Mouse (Mus musculus) kidney, embryonic 14.5 days (tissue): ENCODE results near the gene Nwd1. TPM values are rescaled to one million over a fixed set of nuclear protein-coding genes. Genes with fewer than 3 reads are reported as not detected.

Experiments
- ATAC-seq: fragments of 200-750 bp; cut with Nextera tagmentation; 2 replicates; pipeline ENCODE4 v1.8.0; 2017; ENCODE audit warnings: moderate number of reproducible peaks, mild to moderate bottlenecking, moderate TSS enrichment, moderate library complexity; ENCODE audit not compliant: low FRiP score, low TSS enrichment
- H3K27ac ChIP-seq: fragments of 300-500 bp; sonication (generic); 2 replicates; pipeline ENCODE4 v1.5.1; 2014; ENCODE audit warnings: low read depth, mild to moderate bottlenecking, low read length, moderate library complexity, mixed read lengths
- H3K27me3 ChIP-seq: fragments of 300-500 bp; sonication (generic); 2 replicates; pipeline ENCODE4 v1.6.1; 2014; ENCODE audit warnings: mild to moderate bottlenecking, low read length; ENCODE audit not compliant: control insufficient read depth, insufficient read depth
- H3K36me3 ChIP-seq: fragments of 300-500 bp; sonication (generic); 2 replicates; pipeline ENCODE4 v1.6.1; 2014; ENCODE audit warnings: low read length, mixed read lengths; ENCODE audit not compliant: control insufficient read depth, insufficient read depth
- H3K4me1 ChIP-seq: fragments of 300-500 bp; sonication (generic); 2 replicates; pipeline ENCODE4 v1.6.1; 2014; ENCODE audit warnings: low read length, mixed read lengths; ENCODE audit not compliant: control insufficient read depth, insufficient read depth
- H3K4me2 ChIP-seq: fragments of 300-500 bp; sonication (generic); replicated peaks from 2 replicates; pipeline ENCODE4 v1.6.1; 2014; ENCODE audit warnings: low read depth, mild to moderate bottlenecking, low read length
- H3K4me3 ChIP-seq: fragments of 300-500 bp; sonication (generic); 2 replicates; pipeline ENCODE4 v1.5.1; 2014; ENCODE audit warnings: mild to moderate bottlenecking, low read length
- H3K9ac ChIP-seq: fragments of 300-500 bp; sonication (generic); 2 replicates; pipeline ENCODE4 v1.6.1; 2014; ENCODE audit warnings: low read depth, mild to moderate bottlenecking, low read length, moderate library complexity
- H3K9me3 ChIP-seq: fragments of 300-500 bp; sonication (generic); 2 replicates; pipeline ENCODE4 v1.6.1; 2016; ENCODE audit warnings: low read length; ENCODE audit not compliant: control insufficient read depth
- WGBS: fragments of 180-500 bp; shearing (Covaris S2); extraction: QIAGEN DNeasy Blood & Tissue Kit; methylation state at CpG from one replicate; pipeline ENCODE4 v1.1.7; 2014; 5-methylcytosine and 5-hydroxymethylcytosine counted together
- polyA plus RNA-seq: library from polyadenylated mRNA; unstranded; fragments of >200 nt; fragmentation: Nextera tagmentation; extraction: Ambion mirVana; gene quantifications from 2 replicates; pipeline ENCODE4 v1.2.1, GENCODE M21; 2014

Gene Nwd1
- polyA plus RNA-seq, 1 experiment from 2014 or later, result not detected

- Histone ChIP-seq H3K9me3 (no peaks in the 10 kb centered on the region), H3K27me3 (no peaks in the 10 kb centered on the region), H3K9ac (no peak overlapping the region), H3K36me3 (peaks cover 89% of the 10 kb centered on the region), H3K4me1 (no peaks in the 10 kb centered on the region), H3K27ac (no peak overlapping the region), H3K4me3 (no peak overlapping the region), H3K4me2 (no peak overlapping the region)
- WGBS, result 88% methylated on average over 3 of the region's 3 CpGs
- ATAC-seq, result no peak
Measured at GRCm38 (mm10) chr8:72752289-72752688, 105.8 kb downstream of the Nwd1 start.

DNA sequence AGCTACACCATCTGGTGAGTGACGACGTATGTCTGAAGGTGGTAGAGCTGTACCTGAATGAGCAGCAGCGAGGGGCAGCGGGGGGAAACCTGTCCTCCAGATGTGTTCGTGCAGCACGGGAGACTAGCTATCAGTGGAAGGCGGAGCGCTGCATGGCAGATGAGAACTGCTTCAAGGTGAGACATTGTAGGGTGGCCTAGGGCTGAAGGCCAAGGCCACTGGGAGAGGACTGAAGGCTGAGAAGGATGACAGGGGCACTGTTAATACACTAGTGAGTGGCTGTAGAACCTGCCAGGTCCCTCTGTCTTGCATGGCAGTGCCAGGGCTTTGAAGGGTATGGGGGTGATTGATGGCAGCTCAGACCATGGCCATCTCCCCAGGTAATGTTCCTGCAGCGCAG, 106.7 kb downstream of the Nwd1 start:
- Histone ChIP-seq H3K27ac (no peak overlapping the region), H3K4me2 (no peak overlapping the region), H3K9me3 (no peaks in the 10 kb centered on the region), H3K36me3 (peaks cover 89% of the 10 kb centered on the region), H3K9ac (no peak overlapping the region), H3K27me3 (no peaks in the 10 kb centered on the region), H3K4me1 (no peaks in the 10 kb centered on the region), H3K4me3 (no peak overlapping the region)
- no peak for ATAC-seq
- 97% methylated on average over 9 of the region's 9 CpGs for WGBS

GRCm38 (mm10) chr8:72753781-72754180, 107.3 kb downstream of the Nwd1 start:
- H3K27me3 ChIP-seq, result no peaks in the 10 kb centered on the region
- no peaks in the 10 kb centered on the region for H3K9me3 ChIP-seq
- no peak overlapping the region for H3K9ac ChIP-seq
- peaks cover 86% of the 10 kb centered on the region for H3K36me3 ChIP-seq
- H3K27ac ChIP-seq, result no peak overlapping the region
- H3K4me3 ChIP-seq, result no peak overlapping the region
- 92% methylated on average over 2 of the region's 2 CpGs for WGBS
- H3K4me1 ChIP-seq, result no peaks in the 10 kb centered on the region
- ATAC-seq, result no peak
- no peak overlapping the region for H3K4me2 ChIP-seq

DNA sequence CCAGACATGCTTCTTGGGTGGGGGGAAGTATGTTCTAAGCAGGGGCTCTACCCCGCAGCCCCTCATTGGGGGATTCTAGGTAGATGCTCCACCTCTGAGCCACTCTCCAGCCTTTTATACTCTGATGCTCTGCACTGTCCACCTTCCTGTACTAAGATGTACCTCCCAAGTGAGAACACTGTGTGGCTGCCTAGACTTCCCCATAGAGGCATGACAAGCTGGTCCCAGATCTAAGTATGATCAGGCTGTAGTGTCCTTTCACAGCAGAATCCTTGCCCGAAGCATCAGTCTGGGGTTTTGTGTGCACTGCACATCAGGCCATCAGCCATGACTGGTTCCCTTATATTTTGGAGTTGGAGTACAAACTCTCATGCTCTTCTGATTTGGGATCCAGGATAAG, 109.5 kb downstream of the Nwd1 start:
- WGBS, result 98% methylated on average over 2 of the region's 2 CpGs
- Histone ChIP-seq H3K27ac (no peak overlapping the region), H3K4me3 (no peak overlapping the region), H3K9ac (no peak overlapping the region), H3K36me3 (peaks cover 64% of the 10 kb centered on the region), H3K9me3 (no peaks in the 10 kb centered on the region), H3K4me1 (no peaks in the 10 kb centered on the region), H3K4me2 (no peak overlapping the region), H3K27me3 (no peaks in the 10 kb centered on the region)
- ATAC-seq, result no peak

DNA sequence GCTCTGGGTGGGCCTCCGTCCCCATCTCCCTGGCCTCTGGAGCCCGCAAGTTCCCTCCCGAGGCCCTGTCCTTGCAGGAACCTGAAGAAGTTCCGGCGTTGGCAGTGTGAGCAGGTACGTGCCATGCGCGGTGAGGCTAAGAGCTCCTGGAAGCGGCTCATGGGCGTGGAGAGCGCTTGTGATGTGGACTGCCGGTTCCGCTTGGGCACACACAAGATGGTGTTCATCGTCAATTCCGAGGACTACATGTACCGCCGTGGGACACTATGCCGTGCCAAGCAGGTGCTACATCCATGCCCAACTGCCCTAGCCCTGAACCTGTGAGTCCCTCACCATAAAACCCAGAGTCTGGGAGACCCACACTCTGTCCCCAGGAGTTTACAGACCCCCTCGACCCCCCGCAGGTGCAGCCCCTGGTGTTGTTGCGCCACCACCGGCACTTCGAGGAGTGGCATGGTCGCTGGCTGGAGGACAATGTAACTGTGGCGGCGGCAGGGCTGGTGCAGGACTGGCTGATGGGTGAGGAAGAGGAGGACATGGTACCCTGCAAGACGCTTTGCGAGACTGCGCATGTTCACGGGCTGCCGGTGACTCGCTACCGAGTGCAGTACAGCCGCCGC, 110.4 kb downstream of the Nwd1 start:
- H3K9me3 ChIP-seq, result no peaks in the 10 kb centered on the region
- no peaks in the 10 kb centered on the region for H3K4me1 ChIP-seq
- H3K27ac ChIP-seq, result no peak overlapping the region
- H3K4me2 ChIP-seq, result no peak overlapping the region
- no peaks in the 10 kb centered on the region for H3K27me3 ChIP-seq
- H3K4me3 ChIP-seq, result no peak overlapping the region
- H3K9ac ChIP-seq, result no peak overlapping the region
- ATAC-seq, result no peak
- H3K36me3 ChIP-seq, result peaks cover 57% of the 10 kb centered on the region
- 94% methylated on average over 34 of the region's 35 CpGs for WGBS

DNA sequence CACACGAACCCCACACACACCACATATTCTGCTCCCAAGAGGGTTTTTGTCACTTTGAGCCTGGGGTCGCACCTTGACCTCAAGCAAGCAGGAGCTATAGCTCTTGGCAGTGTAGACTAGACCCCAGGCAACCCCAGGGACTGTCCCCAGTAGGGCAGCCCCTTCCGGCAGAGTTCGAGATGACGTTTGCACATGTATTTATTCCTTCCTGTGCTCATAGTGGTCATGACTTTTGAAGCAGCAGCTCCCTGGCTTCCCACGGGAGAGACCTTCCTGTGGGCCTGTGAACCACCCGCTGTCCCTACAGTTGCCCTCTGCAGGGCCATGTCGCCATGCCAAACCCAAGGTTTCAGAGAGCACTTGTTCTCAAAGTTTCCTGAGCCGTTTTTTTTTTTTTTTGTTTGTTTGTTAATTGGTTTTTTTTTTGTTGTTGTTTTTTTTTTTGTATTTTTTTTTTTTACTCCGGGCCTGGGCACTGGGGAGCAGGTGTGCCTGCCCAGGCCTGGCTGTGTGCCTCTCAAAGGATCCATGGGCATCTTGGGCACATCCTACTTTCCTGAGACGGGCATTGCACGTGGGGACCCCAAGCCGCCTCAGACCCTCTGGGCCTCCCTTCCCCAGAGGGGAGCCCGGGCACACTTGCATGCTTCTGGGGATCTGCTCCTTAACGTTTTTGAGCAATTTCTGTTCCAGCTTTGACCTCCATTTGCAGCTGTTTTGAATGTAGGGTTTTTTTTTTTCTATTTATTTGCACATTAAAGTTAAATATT, 111.1 kb downstream of the Nwd1 start:
- no peak for ATAC-seq
- H3K4me2 ChIP-seq, result no peak overlapping the region
- H3K9ac ChIP-seq, result no peak overlapping the region
- no peak overlapping the region for H3K27ac ChIP-seq
- H3K27me3 ChIP-seq, result no peaks in the 10 kb centered on the region
- no peaks in the 10 kb centered on the region for H3K4me1 ChIP-seq
- H3K36me3 ChIP-seq, result peaks cover 50% of the 10 kb centered on the region
- WGBS, result 92% methylated on average over 15 of the region's 15 CpGs
- H3K4me3 ChIP-seq, result no peak overlapping the region
- H3K9me3 ChIP-seq, result no peaks in the 10 kb centered on the region

DNA sequence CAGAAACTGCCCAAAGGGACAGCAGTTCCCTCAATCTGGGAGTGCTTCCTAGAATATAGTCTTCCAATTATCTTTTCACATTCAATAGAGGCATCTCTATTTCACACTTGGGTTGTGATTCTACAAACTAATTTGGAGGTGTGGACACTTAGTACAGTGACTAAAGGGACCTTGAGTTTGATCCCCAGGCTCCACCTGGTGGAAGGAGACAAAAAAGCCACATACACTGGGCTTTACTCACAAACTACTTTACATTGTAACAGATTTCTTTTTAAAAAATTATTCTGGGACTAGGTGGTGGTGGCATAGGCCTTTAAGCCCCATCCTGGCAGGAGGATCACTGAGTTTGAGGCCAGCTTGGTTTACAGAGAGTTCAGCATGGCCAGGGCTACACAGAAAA, 111.8 kb downstream of the Nwd1 start:
- peaks cover 43% of the 10 kb centered on the region for H3K36me3 ChIP-seq
- no peaks in the 10 kb centered on the region for H3K9me3 ChIP-seq
- H3K27ac ChIP-seq, result no peak overlapping the region
- H3K4me1 ChIP-seq, result no peaks in the 10 kb centered on the region
- no peak overlapping the region for H3K4me3 ChIP-seq
- no peak overlapping the region for H3K9ac ChIP-seq
- no peaks in the 10 kb centered on the region for H3K27me3 ChIP-seq
- ATAC-seq, result no peak
- H3K4me2 ChIP-seq, result no peak overlapping the region

DNA sequence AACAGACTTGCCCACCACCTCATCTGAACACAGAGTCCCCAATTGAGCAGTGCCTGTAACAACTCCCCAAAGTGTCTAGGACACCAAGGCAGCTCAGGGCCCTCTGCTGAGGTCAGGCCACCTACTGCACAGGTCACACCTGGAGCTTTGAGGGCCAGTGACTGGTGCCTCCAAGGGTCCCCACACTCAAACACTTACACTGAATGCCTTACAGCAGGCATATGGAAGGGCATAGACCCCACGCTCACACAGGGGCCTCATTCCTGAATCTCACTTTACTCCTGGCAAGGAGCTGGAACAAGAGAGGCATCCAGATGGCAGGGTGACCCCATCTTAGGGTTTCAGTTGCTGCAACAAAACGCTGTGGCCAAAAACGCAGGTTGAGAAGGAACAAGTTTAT, 113.7 kb downstream of the Nwd1 start:
- Histone ChIP-seq H3K27me3 (no peaks in the 10 kb centered on the region), H3K4me2 (no peak overlapping the region), H3K4me1 (no peaks in the 10 kb centered on the region), H3K9me3 (no peaks in the 10 kb centered on the region), H3K36me3 (peaks cover 32% of the 10 kb centered on the region), H3K4me3 (no peak overlapping the region), H3K27ac (no peak overlapping the region), H3K9ac (no peak overlapping the region)
- WGBS, result 83% methylated on average over 3 of the region's 3 CpGs
- ATAC-seq, result no peak

DNA sequence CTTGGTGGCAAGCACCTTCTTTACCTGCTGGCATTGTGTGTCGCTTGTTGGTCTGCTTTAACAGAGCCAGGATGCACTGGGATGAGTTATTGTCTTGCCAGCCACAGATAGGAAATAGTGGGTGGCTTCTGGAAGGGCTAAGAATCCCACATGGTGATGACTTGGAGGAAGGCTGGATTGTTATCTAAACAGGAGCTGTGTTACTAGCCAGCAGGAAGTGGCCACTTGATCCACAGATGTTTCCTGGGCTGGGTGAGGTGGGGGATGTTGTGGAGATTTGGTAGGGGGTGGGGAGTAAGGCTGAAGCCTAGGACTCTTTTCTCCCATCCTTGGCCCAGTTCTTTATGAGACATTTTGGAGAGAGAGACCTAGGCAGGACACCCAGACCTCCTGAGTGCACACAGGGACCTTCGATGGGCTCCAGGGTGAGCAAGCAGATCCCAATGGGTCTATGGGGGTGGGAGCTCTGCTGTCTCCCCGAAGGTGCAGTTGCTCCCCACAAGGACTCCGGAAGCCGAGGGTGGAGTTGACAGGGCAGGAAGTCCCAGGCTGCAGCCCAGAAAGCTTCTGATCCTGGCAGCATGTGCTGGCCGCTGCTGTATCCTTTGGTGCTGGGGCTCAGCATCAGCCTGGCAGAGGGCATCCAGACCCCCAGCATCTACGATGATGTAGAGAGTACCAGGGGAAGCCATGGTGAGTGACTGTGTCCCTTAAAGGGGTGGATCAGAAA, 115.0 kb downstream of the Nwd1 start, which contains the start of gene F2rl3:
Gene F2rl3, plus strand, starts transcription at position 559 of the 730 bp plus-strand sequence.
- no peaks in the 10 kb centered on the region for H3K9me3 ChIP-seq
- no peaks in the 10 kb centered on the region for H3K27me3 ChIP-seq
- WGBS, result 79% methylated on average over 7 of the region's 7 CpGs
- no peaks in the 10 kb centered on the region for H3K4me1 ChIP-seq
- no peak within 1 kb of the TSS for H3K9ac ChIP-seq
- H3K27ac ChIP-seq, result no peak within 1 kb of the TSS
- ATAC-seq, result no peak
- no peak within 1 kb of the TSS; the same call in 1 of the 2 replicates for H3K4me2 ChIP-seq
- peaks cover 20% of the 10 kb centered on the region for H3K36me3 ChIP-seq
- no peak within 1 kb of the TSS for H3K4me3 ChIP-seq
